16 mouse cellular contexts compared by ENCODE assay signal in genomic region chr9:103287840-103288488, GRCm38 (mm10). TPM values are rescaled to one million over a fixed set of nuclear protein-coding genes. Genes with fewer than 3 reads are reported as not detected.
DNase-seq lines count a peak whose midpoint lies in the region; ATAC-seq and TF ChIP-seq lines count a peak whose summit lies in the region.
"Had no signal": no experiment of that assay in that cellular context is flagged by ENCODE, and none has a peak within 500 bp of the region (broad histone marks: within the 10 kb centered on the region; RNA-seq: fewer than 3 reads in every experiment).

No protein-coding gene starts in this region.

- no peaks in the 10 kb centered on the region for H3K27me3 ChIP-seq in lung, embryonic 14.5 days (ENCODE audit: insufficient read depth, low read length)
- no peaks in the 10 kb centered on the region for H3K27me3 ChIP-seq in liver, embryonic 11.5 days (replicated peaks; ENCODE audit: control insufficient read depth, insufficient read depth, low read length)
- H3K27me3 ChIP-seq in stomach, embryonic 14.5 days (ENCODE audit: control insufficient read depth, insufficient read depth, low read length), result no peaks in the 10 kb centered on the region
- H3K27me3 ChIP-seq: CH12.LX had no signal

- no peak for TF ChIP-seq CTCF in lung, embryonic 14.5 days (IDR thresholded peaks at IDR 0.05; ENCODE audit: low read depth)
- TF ChIP-seq CTCF in gastrocnemius, adult 2 months (IDR thresholded peaks at IDR 0.05), result no peak

- DNase-seq in lung, embryonic 14.5 days, result no peak
- no peak for DNase-seq in lung, postnatal 14 days
- DNase-seq in c-Kit-positive CD71-positive TER-119-negative erythroid progenitor cells, embryonic 14.5 days (ENCODE audit: low read depth), result peak; percentile 76
- peak; percentile 74 for DNase-seq in liver, embryonic 11.5 days (ENCODE audit: low spot score)
- no peak for DNase-seq in gastrocnemius, adult 2 months
- DNase-seq in layer of hippocampus, postnatal 14 days (ENCODE audit: low spot score in 2 of 2), result no peak
- DNase-seq in adrenal gland, postnatal 10 days, result no peak
- DNase-seq: adrenal gland, adult 8-10 months; cerebellum, adult 9-10 months; heart, adult 2 months; layer of hippocampus, adult 9-11 months; right cerebral cortex, adult 18-20 months; thymus, postnatal 14 days had no signal

- WGBS in lung, embryonic 14.5 days, result 68% methylated on average over 19 of the region's 19 CpGs
- WGBS in liver, embryonic 11.5 days, result 44% methylated on average over 19 of the region's 19 CpGs
- 74% methylated on average over 19 of the region's 19 CpGs for WGBS in stomach, embryonic 14.5 days

- peak; percentile 60 for ATAC-seq in lung, embryonic 14.5 days (ENCODE audit: insufficient read depth)
- ATAC-seq in liver, embryonic 11.5 days (replicated peaks; ENCODE audit: low FRiP score), result peak; percentile 97
- peak; percentile 82; the same call in 1 of the 2 replicates for ATAC-seq in stomach, embryonic 14.5 days (ENCODE audit: insufficient number of reproducible peaks, insufficient read depth, low FRiP score, low read depth)
- ATAC-seq: inflammation-experienced regulatory T-cells, adult 6 months had no signal

- no peak overlapping the region; the same call in 1 of the 2 replicates for H3K4me3 ChIP-seq in lung, embryonic 14.5 days (ENCODE audit: low read depth, low read length)
- peak overlapping the region; percentile 51 for H3K4me3 ChIP-seq in liver, embryonic 11.5 days (ENCODE audit: low read depth, low read length)
- H3K4me3 ChIP-seq in stomach, embryonic 14.5 days (ENCODE audit: low read depth, low read length), result no peak overlapping the region
- no peak overlapping the region for H3K4me3 ChIP-seq in gastrocnemius, adult 2 months
- H3K4me3 ChIP-seq: heart, adult 2 months had no signal

- 0 out of 2 replicates have a peak overlapping the region, but pooled peaks have one; percentile 9 for H3K9ac ChIP-seq in lung, embryonic 14.5 days
- H3K9ac ChIP-seq in liver, embryonic 11.5 days (ENCODE audit: low read depth, low read length), result peak overlapping the region; percentile 76
- H3K9ac ChIP-seq in stomach, embryonic 14.5 days (replicated peaks; ENCODE audit: low read depth, low read length), result no peak overlapping the region

- H3K4me1 ChIP-seq in lung, embryonic 14.5 days (ENCODE audit: insufficient read depth), result no peaks in the 10 kb centered on the region
- peaks cover 23% of the 10 kb centered on the region for H3K4me1 ChIP-seq in liver, embryonic 11.5 days (replicated peaks; ENCODE audit: control insufficient read depth, insufficient read depth, low read length)
- no peaks in the 10 kb centered on the region for H3K4me1 ChIP-seq in stomach, embryonic 14.5 days (ENCODE audit: control insufficient read depth, insufficient read depth, low read length)

- intact Hi-C loops in gastrocnemius, adult 2 months (cut with DNase I), result no loop called here

- H3K4me2 ChIP-seq in lung, embryonic 14.5 days, result no peak overlapping the region
- peak overlapping the region; percentile 68 for H3K4me2 ChIP-seq in liver, embryonic 11.5 days
- H3K4me2 ChIP-seq in stomach, embryonic 14.5 days (replicated peaks; ENCODE audit: low read depth, low read length), result no peak overlapping the region

- no peaks in the 10 kb centered on the region for H3K36me3 ChIP-seq in lung, embryonic 14.5 days (ENCODE audit: insufficient read depth)
- no peaks in the 10 kb centered on the region for H3K36me3 ChIP-seq in liver, embryonic 11.5 days (ENCODE audit: control insufficient read depth, insufficient read depth, low read length)
- no peaks in the 10 kb centered on the region for H3K36me3 ChIP-seq in stomach, embryonic 14.5 days (ENCODE audit: control insufficient read depth, insufficient read depth, low read length)

- H3K9me3 ChIP-seq in lung, embryonic 14.5 days (ENCODE audit: low read depth, low read length), result no peaks in the 10 kb centered on the region
- H3K9me3 ChIP-seq in liver, embryonic 11.5 days (ENCODE audit: control insufficient read depth, low read length), result no peaks in the 10 kb centered on the region
- no peaks in the 10 kb centered on the region for H3K9me3 ChIP-seq in stomach, embryonic 14.5 days (ENCODE audit: control insufficient read depth, low read depth, low read length)

- peak overlapping the region; percentile 46; the same call in 1 of the 2 replicates for H3K27ac ChIP-seq in lung, embryonic 14.5 days (ENCODE audit: low read depth)
- H3K27ac ChIP-seq in liver, embryonic 11.5 days (ENCODE audit: low read depth, low read length), result peak overlapping the region; percentile 96
- no peak overlapping the region for H3K27ac ChIP-seq in stomach, embryonic 14.5 days (ENCODE audit: low read length)
- H3K27ac ChIP-seq in gastrocnemius, adult 2 months, result no peak overlapping the region
- H3K27ac ChIP-seq: heart, adult 2 months had no signal

RNA-seq across cellular contexts. Expression of gene 1300017J02Rik, which starts 16.9 kb away (rescaled TPM):
- polyA plus RNA-seq in lung, embryonic 14.5 days (2014; fragmentation: Nextera tagmentation; extraction: Ambion mirVana), result 0.51 and 0.78 TPM in 2 replicates
- polyA plus RNA-seq in liver, embryonic 11.5 days (2014; fragmentation: Nextera tagmentation; extraction: Ambion mirVana), result 15.4 and 16.6 TPM in 2 replicates
- polyA plus RNA-seq in stomach, embryonic 14.5 days (2014; fragmentation: Nextera tagmentation; extraction: Ambion mirVana), result 0.52 TPM in 1 of 2 replicates, not detected in the other
- total RNA-seq in gastrocnemius, adult 2 months (2021), result not detected
- total RNA-seq in layer of hippocampus, postnatal 14 days (2021), result under 1 TPM; 0.28 to 0.98 TPM
- total RNA-seq in adrenal gland, postnatal 10 days (2021), result 10 to 100 TPM; 22.6 to 51.8 TPM
- polyA plus RNA-seq: heart, adult 2 months; inflammation-experienced regulatory T-cells, adult 6 months had no signal

RNA-seq across cellular contexts. Expression of gene Topbp1, which starts 17.1 kb away (rescaled TPM):
- polyA plus RNA-seq in lung, embryonic 14.5 days (2014; fragmentation: Nextera tagmentation; extraction: Ambion mirVana), result 96.5 and 103 TPM in 2 replicates
- 99.4 and 101 TPM in 2 replicates for polyA plus RNA-seq in liver, embryonic 11.5 days (2014; fragmentation: Nextera tagmentation; extraction: Ambion mirVana)
- 79.5 and 82.2 TPM in 2 replicates for polyA plus RNA-seq in stomach, embryonic 14.5 days (2014; fragmentation: Nextera tagmentation; extraction: Ambion mirVana)
- 1 to 10 TPM; 6.1 to 6.7 TPM for total RNA-seq in gastrocnemius, adult 2 months (2021)
- total RNA-seq in layer of hippocampus, postnatal 14 days (2021), result 10 to 100 TPM; 20.5 to 27.4 TPM
- 10 to 100 TPM; 34.2 to 46.8 TPM for total RNA-seq in adrenal gland, postnatal 10 days (2021)

RNA-seq across cellular contexts. Expression of gene Trf, which starts 57.7 kb away (rescaled TPM):
- 35.5 and 44.6 TPM in 2 replicates for polyA plus RNA-seq in lung, embryonic 14.5 days (2014; fragmentation: Nextera tagmentation; extraction: Ambion mirVana)
- polyA plus RNA-seq in liver, embryonic 11.5 days (2014; fragmentation: Nextera tagmentation; extraction: Ambion mirVana), result 2,446 and 2,726 TPM in 2 replicates
- polyA plus RNA-seq in stomach, embryonic 14.5 days (2014; fragmentation: Nextera tagmentation; extraction: Ambion mirVana), result 26.8 and 29.8 TPM in 2 replicates
- 10 to 100 TPM in 1 of 2 experiments, 1 to 10 TPM in 1; 5.3 to 11.5 TPM for total RNA-seq in gastrocnemius, adult 2 months (2021)
- total RNA-seq in layer of hippocampus, postnatal 14 days (2021), result 10 to 100 TPM; 62.7 to 63.9 TPM
- total RNA-seq in adrenal gland, postnatal 10 days (2021), result 1,000 to 10,000 TPM; 3,036 to 6,940 TPM
- total RNA-seq: CH12.LX had no signal

RNA-seq across cellular contexts. Expression of gene Gm20425, which starts 57.9 kb away (rescaled TPM):
- polyA plus RNA-seq in lung, embryonic 14.5 days (2014; fragmentation: Nextera tagmentation; extraction: Ambion mirVana), result 3.4 TPM in 1 of 2 replicates, not detected in the other
- not detected in 2 replicates for polyA plus RNA-seq in liver, embryonic 11.5 days (2014; fragmentation: Nextera tagmentation; extraction: Ambion mirVana)
- polyA plus RNA-seq in stomach, embryonic 14.5 days (2014; fragmentation: Nextera tagmentation; extraction: Ambion mirVana), result 1.9 TPM in 1 of 2 replicates, not detected in the other
- total RNA-seq in gastrocnemius, adult 2 months (2021), result 1 to 10 TPM; 1.7 to 3.5 TPM
- 1 to 10 TPM; 5.6 to 6.0 TPM for total RNA-seq in layer of hippocampus, postnatal 14 days (2021)
- 10 to 100 TPM; 13.9 to 18.0 TPM for total RNA-seq in adrenal gland, postnatal 10 days (2021)
- total RNA-seq: CH12.LX had no signal
- polyA plus RNA-seq: heart, adult 2 months had no signal

Comparison
In these comparisons a context has a peak if more than half of its experiments do, and no peak if none do; other contexts are left out.
1. DNase-seq: peak in c-Kit-positive CD71-positive TER-119-negative erythroid progenitor cells, embryonic 14.5 days (single experiment) and liver, embryonic 11.5 days (single experiment); none in lung, embryonic 14.5 days (single experiment), lung, postnatal 14 days (single experiment), gastrocnemius, adult 2 months (single experiment), layer of hippocampus, postnatal 14 days (0 of 2) and adrenal gland, postnatal 10 days (single experiment).
2. H3K27ac ChIP-seq: peak in lung, embryonic 14.5 days (single experiment) and liver, embryonic 11.5 days (single experiment); none in stomach, embryonic 14.5 days (single experiment) and gastrocnemius, adult 2 months (single experiment).
3. RNA of gene 1300017J02Rik, which starts 16.9 kb away (total RNA-seq): 22.6 to 51.8 TPM in adrenal gland, postnatal 10 days; 0.28 to 0.98 TPM in layer of hippocampus, postnatal 14 days and not detected in gastrocnemius, adult 2 months; every median in the first group is over 10 times any median in the second.
4. RNA of gene Trf, which starts 57.7 kb away (total RNA-seq): 3,036 to 6,940 TPM in adrenal gland, postnatal 10 days; 62.7 to 63.9 TPM in layer of hippocampus, postnatal 14 days and 5.3 to 11.5 TPM in gastrocnemius, adult 2 months; every median in the first group is over 10 times any median in the second.
5. Peak in every context shown above with its lines, with median percentiles within 50 percentile points of each other: ATAC-seq.